ENCODE assay signal across 10 mouse cellular contexts in the genomic region with DNA sequence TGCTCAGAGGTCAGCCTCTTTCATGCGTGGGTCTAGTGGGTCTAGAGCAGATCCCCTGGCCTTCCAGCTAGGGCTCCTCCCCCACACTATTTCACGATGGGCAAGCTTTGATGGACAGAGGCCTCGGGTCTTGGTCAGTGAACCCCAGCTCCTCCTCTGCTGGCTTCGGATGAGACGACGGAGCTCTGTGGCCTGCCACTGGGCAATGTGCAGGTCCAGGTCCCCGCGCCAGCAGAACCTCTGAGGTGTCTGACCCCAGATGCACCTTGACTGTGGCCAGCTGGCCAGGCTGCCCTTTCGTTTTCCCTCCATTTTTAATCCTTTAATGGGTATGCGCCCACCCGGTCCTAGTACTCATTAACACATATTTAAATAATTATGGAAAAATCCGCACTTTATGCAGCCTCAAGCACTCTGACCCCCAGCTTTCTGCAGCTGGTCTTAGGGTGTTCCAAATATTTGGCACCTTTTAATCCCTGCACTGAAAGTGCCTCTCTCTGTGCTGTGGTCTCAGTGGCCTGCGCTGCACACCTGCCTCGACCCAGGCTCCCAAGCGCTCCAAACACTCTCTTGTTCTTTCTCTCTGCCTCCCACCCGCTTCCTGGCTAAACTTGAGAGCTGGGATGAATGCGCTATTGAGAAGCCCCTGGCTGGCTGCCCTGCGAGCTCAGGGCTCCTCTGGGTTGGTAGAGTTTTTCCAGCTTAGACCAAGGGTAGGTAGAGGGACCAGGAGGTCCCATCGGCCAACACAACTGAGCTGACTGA.
A peak's percentile ranks its signal among the peaks of the same experiment; 100 is the strongest.
DNase-seq lines count a peak whose midpoint lies in the region; ATAC-seq and TF ChIP-seq lines count a peak whose summit lies in the region.
"Had no signal": no experiment of that assay in that cellular context is flagged by ENCODE, and none has a peak within 500 bp of the region (broad histone marks: within the 10 kb centered on the region; RNA-seq: fewer than 3 reads in every experiment).

No protein-coding gene starts in this region.

- H3K27ac ChIP-seq in liver, adult 2 months (replicated peaks; ENCODE audit: insufficient read depth, low read depth, low read length), result no peak overlapping the region
- no peak overlapping the region for H3K27ac ChIP-seq in liver, postnatal 0 days (ENCODE audit: low read depth)
- peak overlapping the region; percentile 48; the same call in 1 of the 2 replicates for H3K27ac ChIP-seq in forebrain, embryonic 13.5 days

- no peak for TF ChIP-seq EP300 in liver, postnatal 0 days (IDR thresholded peaks at IDR 0.05; ENCODE audit: low read depth)

- ATAC-seq in liver, postnatal 0 days, result no peak
- peak; percentile 43 for ATAC-seq in forebrain, embryonic 13.5 days
- ATAC-seq: intestine, embryonic 16.5 days had no signal

- TF ChIP-seq CTCF in liver, adult 2 months (IDR thresholded peaks at IDR 0.05; ENCODE audit: low read depth, low read length), result no peak
- no peak for TF ChIP-seq CTCF in liver, postnatal 0 days (IDR thresholded peaks at IDR 0.05; ENCODE audit: low read depth)

- no peak overlapping the region for H3K4me2 ChIP-seq in liver, postnatal 0 days (ENCODE audit: low read depth, low read length)
- no peak overlapping the region for H3K4me2 ChIP-seq in forebrain, embryonic 13.5 days

- TF ChIP-seq POLR2A in liver, adult 2 months (IDR thresholded peaks at IDR 0.05; ENCODE audit: extremely low read depth, insufficient read depth, low read length), result no peak

- no peaks in the 10 kb centered on the region for H3K36me3 ChIP-seq in liver, adult 2 months (ENCODE audit: control insufficient read depth, insufficient read depth, low read length)
- no peaks in the 10 kb centered on the region for H3K36me3 ChIP-seq in liver, postnatal 0 days (replicated peaks; ENCODE audit: insufficient read depth, low read length)
- H3K36me3 ChIP-seq in forebrain, embryonic 13.5 days (ENCODE audit: poor library complexity, severe bottlenecking), result no peaks in the 10 kb centered on the region

- no peak overlapping the region for H3K9ac ChIP-seq in liver, adult 2 months (ENCODE audit: low read depth, low read length)
- no peak overlapping the region for H3K9ac ChIP-seq in liver, postnatal 0 days (replicated peaks)
- no peak overlapping the region for H3K9ac ChIP-seq in forebrain, embryonic 13.5 days

- DNase-seq in liver, adult 2 months (ENCODE audit: extremely low read depth, low read depth, low spot score), result peak; percentile 74
- DNase-seq in liver, postnatal 0 days, result no peak
- DNase-seq in left cerebral cortex, adult 18-20 months (ENCODE audit: low spot score in 2 of 2), result peak; percentile 30 to 40
- DNase-seq in right cerebral cortex, postnatal 10 days (ENCODE audit: low spot score in 2 of 2), result peak; percentile 89
- no peak for DNase-seq in spleen, postnatal 10 days (ENCODE audit: low spot score in 2 of 2)
- no peak for DNase-seq in embryo, embryonic 10.5 days (ENCODE audit: low spot score)
- no peak for DNase-seq in adrenal gland, adult (ENCODE audit: inconsistent age in 2 of 2, low spot score in 1 of 2)
- DNase-seq: gastrocnemius, postnatal 14 days had no signal

- WGBS in liver, adult 2 months, result 69% methylated on average over 19 of the region's 19 CpGs
- 74% methylated on average over 19 of the region's 19 CpGs for WGBS in liver, postnatal 0 days (ENCODE audit: insufficient replicate concordance)
- 60% methylated on average over 19 of the region's 19 CpGs for WGBS in forebrain, embryonic 13.5 days

- H3K27me3 ChIP-seq in liver, adult 2 months (ENCODE audit: control insufficient read depth, insufficient read depth, low read length), result no peaks in the 10 kb centered on the region
- 0 out of 2 replicates have a peak, but pooled peaks cover 3% of the 10 kb centered on the region for H3K27me3 ChIP-seq in liver, postnatal 0 days (ENCODE audit: insufficient read depth, low read length)
- no peaks in the 10 kb centered on the region for H3K27me3 ChIP-seq in forebrain, embryonic 13.5 days

- H3K4me1 ChIP-seq in liver, adult 2 months (ENCODE audit: control insufficient read depth, insufficient read depth, low read length), result no peaks in the 10 kb centered on the region
- H3K4me1 ChIP-seq in liver, postnatal 0 days (ENCODE audit: insufficient read depth), result no peaks in the 10 kb centered on the region
- H3K4me1 ChIP-seq in forebrain, embryonic 13.5 days, result peaks cover 11% of the 10 kb centered on the region

- no peaks in the 10 kb centered on the region for H3K79me2 ChIP-seq in liver, adult 2 months (ENCODE audit: control insufficient read depth, insufficient read depth, low read length)

- H3K4me3 ChIP-seq in liver, adult 2 months (ENCODE audit: insufficient read depth, low read depth, low read length), result no peak overlapping the region
- H3K4me3 ChIP-seq in liver, postnatal 0 days (ENCODE audit: low read depth, low read length), result no peak overlapping the region
- no peak overlapping the region for H3K4me3 ChIP-seq in forebrain, embryonic 13.5 days

- H3K9me3 ChIP-seq in liver, postnatal 0 days (ENCODE audit: low read length), result no peaks in the 10 kb centered on the region
- H3K9me3 ChIP-seq in forebrain, embryonic 13.5 days (replicated peaks), result no peaks in the 10 kb centered on the region

Comparison
In these comparisons a context has a peak if more than half of its experiments do, and no peak if none do; other contexts are left out.
1. DNase-seq: peak in liver, adult 2 months (single experiment), left cerebral cortex, adult 18-20 months (2 of 2) and right cerebral cortex, postnatal 10 days (2 of 2); none in liver, postnatal 0 days (single experiment), spleen, postnatal 10 days (0 of 2), embryo, embryonic 10.5 days (single experiment) and adrenal gland, adult (0 of 2).